Mouse (Mus musculus) kidney, embryonic 16.5 days (tissue): ENCODE results near the gene Ntrk3. TPM values are rescaled to one million over a fixed set of nuclear protein-coding genes. Genes with fewer than 3 reads are reported as not detected.

Source experiments
- ATAC-seq: fragments of 200-750 bp; cut with Nextera tagmentation; 2 replicates; pipeline ENCODE4 v1.8.0; 2017; ENCODE audit warnings: moderate TSS enrichment; ENCODE audit not compliant: low FRiP score, low TSS enrichment
- H3K27ac ChIP-seq: fragments of 300-500 bp; sonication (generic); 2 replicates; pipeline ENCODE4 v1.5.1; 2014; ENCODE audit warnings: low read length
- H3K27me3 ChIP-seq: fragments of 300-500 bp; sonication (generic); 2 replicates; pipeline ENCODE4 v1.6.1; 2014; ENCODE audit warnings: low read length, control low read depth, mixed read lengths; ENCODE audit not compliant: insufficient read depth
- H3K36me3 ChIP-seq: fragments of 300-500 bp; sonication (generic); 2 replicates; pipeline ENCODE4 v1.6.1; 2014; ENCODE audit warnings: low read length, control low read depth, mixed read lengths; ENCODE audit not compliant: insufficient read depth
- H3K4me1 ChIP-seq: fragments of 300-500 bp; sonication (generic); 2 replicates; pipeline ENCODE4 v1.6.1; 2014; ENCODE audit warnings: low read length, control low read depth, mixed read lengths; ENCODE audit not compliant: insufficient read depth
- H3K4me2 ChIP-seq: fragments of 300-500 bp; sonication (generic); replicated peaks from 2 replicates; pipeline ENCODE4 v1.6.1; 2014; ENCODE audit warnings: low read depth, low read length
- H3K4me3 ChIP-seq: fragments of 300-500 bp; sonication (generic); 2 replicates; pipeline ENCODE4 v1.5.1; 2014; ENCODE audit warnings: mild to moderate bottlenecking, low read length
- H3K9ac ChIP-seq: fragments of 300-500 bp; sonication (generic); replicated peaks from 2 replicates; pipeline ENCODE4 v1.6.1; 2014; ENCODE audit warnings: low read length
- H3K9me3 ChIP-seq: fragments of 300-500 bp; sonication (generic); 2 replicates; pipeline ENCODE4 v1.6.1; 2016; ENCODE audit warnings: low read length, control low read depth
- WGBS: fragments of 180-500 bp; shearing (Covaris S2); extraction: QIAGEN DNeasy Blood & Tissue Kit; methylation state at CpG from one replicate; pipeline ENCODE4 v1.1.7; 2014; 5-methylcytosine and 5-hydroxymethylcytosine counted together
- polyA plus RNA-seq: library from polyadenylated mRNA; unstranded; fragments of >200 nt; fragmentation: Nextera tagmentation; extraction: Ambion mirVana; gene quantifications from 2 replicates; pipeline ENCODE4 v1.2.1, GENCODE M21; 2015

The Ntrk3 gene
- polyA plus RNA-seq, 1 experiment from 2014 or later = 2.8 TPM

DNA sequence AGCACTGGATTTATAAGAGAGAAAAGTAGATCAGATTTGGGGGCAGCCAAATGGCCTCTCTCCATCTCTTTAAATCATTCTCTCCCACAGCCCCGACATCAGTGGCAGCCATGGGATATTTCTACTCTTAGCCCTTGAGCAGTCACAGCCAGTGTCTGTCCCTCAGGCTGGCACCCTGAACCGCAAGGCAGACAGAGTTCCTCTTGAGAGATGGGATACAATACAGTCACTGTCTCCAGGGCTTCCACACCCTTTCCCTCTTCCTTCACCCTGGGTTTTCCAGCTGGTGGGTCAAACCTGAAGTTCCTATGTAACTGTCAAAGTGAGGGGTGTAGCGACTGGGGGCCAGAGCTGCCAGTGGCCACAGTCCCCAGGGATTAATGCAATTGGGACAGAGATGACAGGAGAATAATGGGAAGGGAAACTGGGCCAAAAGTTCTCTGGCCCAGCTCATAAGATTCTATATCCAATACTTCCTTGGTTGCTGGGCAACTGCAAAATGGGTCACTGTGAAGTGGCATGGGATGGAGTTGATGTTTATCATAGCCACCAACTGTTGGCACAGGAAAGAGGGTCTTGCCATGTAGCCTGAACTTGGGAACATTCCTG is 483.9 kb downstream of the Ntrk3 start:
- Histone ChIP-seq H3K9me3 (no peaks in the 10 kb centered on the region), H3K36me3 (no peaks in the 10 kb centered on the region), H3K4me3 (no peak overlapping the region), H3K27ac (no peak overlapping the region), H3K27me3 (no peaks in the 10 kb centered on the region), H3K9ac (no peak overlapping the region), H3K4me2 (no peak overlapping the region), H3K4me1 (peaks cover 8% of the 10 kb centered on the region; the same call in 1 of the 2 replicates)
- 35% methylated on average over 3 of the region's 3 CpGs for WGBS
- peak; percentile 28; the same call in 1 of the 2 replicates for ATAC-seq

DNA sequence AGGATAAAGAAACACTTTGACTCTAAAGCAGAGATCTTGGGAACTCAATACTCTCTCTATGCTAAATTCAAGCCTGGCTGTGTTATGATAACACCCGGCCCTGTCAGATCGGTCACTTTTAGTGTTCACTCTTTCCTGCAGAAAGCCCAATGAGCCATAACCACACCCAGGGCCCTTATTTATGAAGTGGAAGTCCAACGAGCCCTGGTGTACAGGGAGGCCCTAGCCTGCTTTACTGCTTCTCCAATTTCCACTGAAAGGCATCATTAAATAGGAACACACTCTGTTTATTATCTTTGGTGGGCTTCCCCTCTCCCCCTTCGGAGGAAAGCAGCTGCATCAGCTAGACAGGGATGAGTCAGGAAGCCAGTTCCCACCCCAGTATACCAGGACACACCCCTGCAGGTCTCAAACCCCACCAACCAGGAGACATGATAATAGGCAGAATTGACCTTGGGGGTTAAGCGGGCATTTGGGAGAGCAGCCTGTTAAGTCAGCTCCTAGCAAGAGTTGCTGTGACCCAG is 489.6 kb downstream of the Ntrk3 start:
- ATAC-seq = peak; percentile 95

DNA sequence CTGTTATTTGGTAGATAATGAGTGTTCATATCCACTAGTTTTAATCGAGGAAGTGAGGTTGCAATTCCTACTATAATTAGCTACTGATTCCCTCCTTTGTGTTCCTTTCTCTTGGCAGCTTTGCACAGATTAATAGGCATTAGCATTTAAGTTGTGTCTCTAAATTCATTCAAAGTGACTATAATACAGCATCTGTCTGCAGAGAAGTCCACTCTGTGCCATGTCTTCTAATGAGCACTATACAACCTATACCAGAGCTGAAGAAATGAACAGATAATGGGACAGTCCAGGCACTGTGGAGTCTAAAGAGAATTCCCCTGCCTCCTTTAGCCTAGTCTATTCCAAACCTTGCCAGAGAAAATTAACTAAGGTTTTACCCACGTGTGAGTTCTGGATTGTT is 498.8 kb downstream of the Ntrk3 start:
- 73% methylated on average over 2 of the region's 2 CpGs for whole genome bisulfite sequencing
- Histone ChIP-seq H3K27ac (no peak overlapping the region), H3K4me2 (no peak overlapping the region), H3K27me3 (no peaks in the 10 kb centered on the region), H3K4me3 (no peak overlapping the region), H3K36me3 (no peaks in the 10 kb centered on the region), H3K4me1 (no peaks in the 10 kb centered on the region), H3K9me3 (no peaks in the 10 kb centered on the region), H3K9ac (no peak overlapping the region)
- ATAC-seq = no peak

More for the DNA sequence above, 489.6 kb downstream of the Ntrk3 start:
- Histone ChIP-seq H3K9me3 (no peaks in the 10 kb centered on the region), H3K27me3 (no peaks in the 10 kb centered on the region), H3K36me3 (no peaks in the 10 kb centered on the region), H3K4me1 (0 out of 2 replicates have a peak, but pooled peaks cover 5% of the 10 kb centered on the region), H3K4me2 (no peak overlapping the region), H3K27ac (peak overlapping the region; percentile 27; the same call in 1 of the 2 replicates), H3K4me3 (no peak overlapping the region), H3K9ac (no peak overlapping the region)
- WGBS = 11% methylated on average over 5 of the region's 5 CpGs

DNA sequence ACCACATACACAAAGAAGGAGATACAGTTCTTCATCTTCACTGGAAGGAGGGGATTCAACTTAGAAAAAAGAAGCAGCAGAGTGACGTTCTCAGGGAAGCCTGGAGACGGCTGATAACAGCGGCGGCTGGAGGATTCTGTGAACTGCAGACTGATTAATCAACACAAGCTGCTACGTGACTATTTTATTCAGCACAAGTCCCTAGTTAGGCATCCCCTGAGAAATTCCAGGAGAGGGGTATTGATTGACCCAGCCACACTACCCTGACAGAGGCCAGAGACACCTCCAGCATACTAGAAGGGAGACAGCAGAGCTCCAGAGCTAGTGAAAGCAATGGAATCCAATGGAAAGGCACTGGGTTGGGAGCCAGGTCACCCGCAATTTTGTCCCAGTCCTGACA is 516.1 kb downstream of the Ntrk3 start:
- no peak overlapping the region for H3K9ac ChIP-seq
- WGBS = 68% methylated on average over 6 of the region's 6 CpGs
- ATAC-seq = no peak

DNA sequence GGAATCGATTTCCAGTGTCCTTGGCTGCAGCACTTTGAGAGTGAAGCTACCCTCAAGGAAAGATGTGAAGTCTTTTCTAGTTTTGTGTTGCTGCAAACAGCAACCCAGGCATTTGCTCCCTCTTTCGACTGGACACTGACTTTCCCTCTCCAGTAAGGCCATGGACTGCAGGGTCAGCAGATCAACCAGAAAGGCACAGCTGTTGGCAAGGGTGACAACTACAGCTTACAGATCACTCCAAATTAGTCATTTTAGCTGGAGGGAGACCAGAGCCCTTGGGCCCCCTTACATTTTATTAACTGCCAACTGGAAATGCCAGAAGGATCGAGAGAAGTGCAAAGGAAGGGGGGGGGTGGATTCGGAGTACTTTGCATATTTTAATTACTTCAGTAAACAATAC is 516.9 kb downstream of the Ntrk3 start:
- Histone ChIP-seq H3K27ac (no peak overlapping the region), H3K27me3 (no peaks in the 10 kb centered on the region), H3K9me3 (no peaks in the 10 kb centered on the region), H3K4me2 (no peak overlapping the region), H3K4me1 (0 out of 2 replicates have a peak, but pooled peaks cover 2% of the 10 kb centered on the region), H3K36me3 (no peaks in the 10 kb centered on the region), H3K4me3 (no peak overlapping the region), H3K9ac (no peak overlapping the region)
- WGBS = 54% methylated on average over 4 of the region's 4 CpGs
- ATAC-seq = no peak

More for the DNA sequence above, 516.1 kb downstream of the Ntrk3 start:
- Histone ChIP-seq H3K4me1 (no peaks in the 10 kb centered on the region), H3K36me3 (no peaks in the 10 kb centered on the region), H3K9me3 (no peaks in the 10 kb centered on the region), H3K27me3 (no peaks in the 10 kb centered on the region), H3K4me3 (no peak overlapping the region), H3K4me2 (no peak overlapping the region), H3K27ac (no peak overlapping the region)

DNA sequence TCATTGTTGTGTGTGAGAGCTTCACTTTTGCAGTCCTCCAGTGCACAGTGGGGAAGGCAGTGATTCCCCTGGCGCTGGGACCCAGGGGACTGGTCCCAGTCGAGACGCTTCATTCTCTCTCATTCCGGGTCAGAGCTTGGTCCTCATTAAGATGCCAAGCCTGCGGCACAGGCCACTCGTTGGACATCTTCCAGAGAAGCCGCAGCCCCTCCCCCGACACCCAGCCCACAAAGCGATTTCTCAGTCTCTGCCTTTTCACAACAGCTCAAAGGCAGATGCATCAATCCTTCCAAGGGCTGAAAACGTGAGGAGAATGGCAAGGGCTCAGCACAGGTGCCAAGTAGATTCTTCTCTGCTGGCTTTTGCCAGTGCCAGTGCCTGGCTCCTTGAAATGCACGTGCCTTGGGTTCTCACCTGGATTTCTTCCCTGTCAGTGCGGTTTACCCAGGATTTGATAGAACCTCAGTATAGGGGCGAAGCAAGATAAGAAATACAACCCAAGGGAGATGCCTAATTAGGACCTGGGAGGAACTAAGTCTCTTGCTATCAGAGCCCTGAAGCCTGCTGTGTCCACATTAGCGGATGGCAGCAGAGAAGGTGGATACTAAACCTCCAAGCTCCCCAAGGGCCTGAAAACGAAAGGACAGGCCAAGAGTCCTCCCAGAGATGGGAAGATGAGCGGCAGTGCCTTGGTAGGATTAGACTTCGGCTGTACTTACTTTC is 546.7 kb downstream of the Ntrk3 start:
- no peak overlapping the region for H3K9ac ChIP-seq
- no peak overlapping the region for H3K4me3 ChIP-seq
- H3K4me2 ChIP-seq = no peak overlapping the region
- H3K9me3 ChIP-seq = no peaks in the 10 kb centered on the region
- H3K4me1 ChIP-seq = no peaks in the 10 kb centered on the region
- ATAC-seq = no peak
- no peaks in the 10 kb centered on the region for H3K36me3 ChIP-seq
- H3K27me3 ChIP-seq = no peaks in the 10 kb centered on the region
- WGBS = 41% methylated on average over 17 of the region's 17 CpGs
- no peak overlapping the region for H3K27ac ChIP-seq

DNA sequence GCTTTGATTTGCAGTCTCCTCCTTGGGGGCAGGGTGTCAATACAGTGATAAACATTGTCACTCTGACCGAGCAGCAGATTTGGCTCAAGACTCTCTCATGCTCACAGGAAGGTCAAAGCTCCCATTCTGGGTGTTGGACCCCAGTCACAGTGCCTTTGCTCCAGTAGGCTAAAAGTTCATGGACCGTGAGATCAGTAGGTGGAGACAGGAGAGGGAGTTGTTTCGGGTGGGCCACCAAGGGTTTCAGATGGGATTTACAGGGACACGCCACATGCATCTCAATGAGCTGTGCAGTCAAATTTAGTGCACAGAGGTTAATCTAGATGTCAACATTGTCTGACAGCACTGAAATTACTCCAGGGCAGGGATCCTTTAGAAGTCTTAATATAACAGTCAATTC is 552.2 kb downstream of the Ntrk3 start:
- Histone ChIP-seq H3K4me1 (0 out of 2 replicates have a peak, but pooled peaks cover 6% of the 10 kb centered on the region), H3K4me2 (no peak overlapping the region), H3K9me3 (no peaks in the 10 kb centered on the region), H3K27me3 (no peaks in the 10 kb centered on the region), H3K4me3 (no peak overlapping the region), H3K36me3 (no peaks in the 10 kb centered on the region), H3K9ac (no peak overlapping the region), H3K27ac (no peak overlapping the region)
- peak; percentile 94 for ATAC-seq
- WGBS = 9% methylated on average over 4 of the region's 4 CpGs

DNA sequence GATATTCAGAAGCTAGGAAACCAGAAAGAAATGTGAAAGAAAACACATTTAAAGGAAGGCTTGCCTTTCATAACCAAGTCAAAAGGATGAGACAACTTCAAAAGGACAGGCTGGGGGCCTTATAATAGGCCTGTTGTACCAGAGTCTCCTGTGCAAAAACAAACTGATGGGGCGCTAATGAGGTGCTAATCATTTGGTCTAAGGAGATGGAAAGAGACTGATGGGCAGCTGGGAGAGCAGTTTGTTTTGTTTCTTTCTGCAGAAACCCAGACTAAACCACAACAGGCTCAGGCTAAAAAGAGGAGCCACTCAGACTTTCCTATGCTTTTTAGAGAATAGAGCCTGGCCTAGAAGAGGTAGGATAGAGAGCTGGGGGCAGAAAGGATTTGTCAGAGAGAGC is 554.4 kb downstream of the Ntrk3 start:
- no peak for ATAC-seq
- H3K36me3 ChIP-seq = no peaks in the 10 kb centered on the region
- no peak overlapping the region for H3K9ac ChIP-seq
- no peaks in the 10 kb centered on the region for H3K27me3 ChIP-seq
- H3K9me3 ChIP-seq = no peaks in the 10 kb centered on the region
- no peak overlapping the region for H3K27ac ChIP-seq
- WGBS = 56% methylated on average over 1 of the region's 1 CpGs
- 0 out of 2 replicates have a peak, but pooled peaks cover 6% of the 10 kb centered on the region for H3K4me1 ChIP-seq
- H3K4me3 ChIP-seq = no peak overlapping the region
- H3K4me2 ChIP-seq = no peak overlapping the region

DNA sequence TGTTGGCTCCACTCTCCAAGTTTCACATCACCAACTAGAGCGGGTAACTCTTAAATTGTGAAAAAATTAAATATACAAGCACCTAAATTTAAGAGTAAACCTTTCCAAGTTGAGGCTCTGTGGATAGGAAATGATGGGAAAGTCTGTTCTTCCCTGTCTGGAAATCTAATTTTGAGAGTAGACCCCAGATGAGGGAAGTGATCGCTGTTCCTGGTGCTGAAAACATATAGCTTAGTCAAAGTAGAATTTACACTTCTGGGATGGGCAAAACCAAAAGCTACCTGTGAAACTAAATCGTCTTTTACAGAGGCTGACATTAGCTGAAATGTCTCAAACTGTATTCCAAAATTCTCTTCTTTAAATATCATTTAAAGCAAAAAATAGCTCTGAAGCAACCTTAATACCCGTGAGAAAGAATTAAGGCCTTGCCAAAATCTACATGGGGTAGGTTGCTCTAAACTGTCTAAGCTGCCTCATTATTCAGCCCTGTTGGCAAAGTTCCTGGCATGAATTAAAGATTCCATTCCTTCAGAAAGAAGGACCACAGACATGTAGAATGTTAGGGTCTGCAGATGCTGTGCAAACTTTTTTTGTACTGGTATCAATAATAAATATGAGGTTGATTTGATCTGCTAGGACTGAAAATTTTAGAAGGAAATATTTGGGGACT is 557.7 kb downstream of the Ntrk3 start:
- WGBS = 74% methylated on average over 4 of the region's 4 CpGs
- no peak for ATAC-seq
- Histone ChIP-seq H3K4me3 (no peak overlapping the region), H3K27me3 (no peaks in the 10 kb centered on the region), H3K4me1 (0 out of 2 replicates have a peak, but pooled peaks cover 2% of the 10 kb centered on the region), H3K4me2 (no peak overlapping the region), H3K36me3 (no peaks in the 10 kb centered on the region), H3K9ac (no peak overlapping the region), H3K27ac (no peak overlapping the region), H3K9me3 (no peaks in the 10 kb centered on the region)
